Mouse (Mus musculus): Measurements from ENCODE around the gene Fgfr2. TPM values are rescaled to one million over a fixed set of nuclear protein-coding genes. Genes with fewer than 3 reads are reported as not detected.

The Fgfr2 gene
- polyA plus RNA-seq, 1 experiment from 2014 or later, result 92.5 TPM

GRCm38 (mm10) chr7:132373594-132374378 lies 749.4 kb downstream of the Fgfr2 start:
- no peaks in the 10 kb centered on the region for H3K9me3 ChIP-seq
- peaks cover 40% of the 10 kb centered on the region for H3K4me1 ChIP-seq (replicated peaks)
- no peaks in the 10 kb centered on the region for H3K36me3 ChIP-seq
- no peaks in the 10 kb centered on the region; the same call in 1 of the 2 replicates for H3K27me3 ChIP-seq (ENCODE audit: insufficient read depth, poor library complexity, severe bottlenecking)
- peak overlapping the region; percentile 69 for H3K27ac ChIP-seq
- H3K4me3 ChIP-seq, result 0 out of 2 replicates have a peak overlapping the region, but pooled peaks have one; percentile 6
- peak; percentile 44 for DNase-seq (ENCODE audit: low spot score)
- 64% methylated on average over 10 of the region's 10 CpGs for WGBS

GRCm38 (mm10) chr7:132372752-132373513 lies 750.2 kb downstream of the Fgfr2 start:
- Histone ChIP-seq H3K36me3 (no peaks in the 10 kb centered on the region), H3K27ac (peak overlapping the region; percentile 69), H3K27me3 (ENCODE audit: insufficient read depth, poor library complexity, severe bottlenecking) (no peaks in the 10 kb centered on the region; the same call in 1 of the 2 replicates), H3K9me3 (no peaks in the 10 kb centered on the region), H3K4me1 (replicated peaks) (peaks cover 40% of the 10 kb centered on the region), H3K4me3 (no peak overlapping the region)
- DNase-seq (ENCODE audit: low spot score), result peak; percentile 27
- WGBS, result 42% methylated on average over 17 of the region's 17 CpGs

- H3K4me1 ChIP-seq (replicated peaks), result peaks cover 40% of the 10 kb centered on the region
- no peaks in the 10 kb centered on the region for H3K9me3 ChIP-seq
- H3K27ac ChIP-seq, result peak overlapping the region; percentile 56; the same call in 1 of the 2 replicates
- WGBS, result 80% methylated on average over 1 of the region's 1 CpGs
- H3K36me3 ChIP-seq, result no peaks in the 10 kb centered on the region
- no peaks in the 10 kb centered on the region; the same call in 1 of the 2 replicates for H3K27me3 ChIP-seq (ENCODE audit: insufficient read depth, poor library complexity, severe bottlenecking)
- no peak for DNase-seq (ENCODE audit: low spot score)
- no peak overlapping the region for H3K4me3 ChIP-seq
Observed at GRCm38 (mm10) chr7:132371832-132372231, 751.3 kb downstream of the Fgfr2 start.

- no peak overlapping the region for H3K4me3 ChIP-seq
- H3K36me3 ChIP-seq, result no peaks in the 10 kb centered on the region
- H3K4me1 ChIP-seq (replicated peaks), result peaks cover 45% of the 10 kb centered on the region
- no peak for DNase-seq (ENCODE audit: low spot score)
- peak overlapping the region; percentile 29; the same call in 1 of the 2 replicates for H3K27ac ChIP-seq
- 82% methylated on average over 2 of the region's 2 CpGs for WGBS
- no peaks in the 10 kb centered on the region for H3K27me3 ChIP-seq (ENCODE audit: insufficient read depth, poor library complexity, severe bottlenecking)
- no peaks in the 10 kb centered on the region for H3K9me3 ChIP-seq
Observed at GRCm38 (mm10) chr7:132369784-132370183, 753.4 kb downstream of the Fgfr2 start.

GRCm38 (mm10) chr7:132368859-132369258 lies 754.3 kb downstream of the Fgfr2 start:
- H3K9me3 ChIP-seq, result no peaks in the 10 kb centered on the region
- peak overlapping the region; percentile 25 for H3K27ac ChIP-seq
- H3K4me1 ChIP-seq (replicated peaks), result peaks cover 45% of the 10 kb centered on the region
- DNase-seq (ENCODE audit: low spot score), result no peak
- H3K27me3 ChIP-seq (ENCODE audit: insufficient read depth, poor library complexity, severe bottlenecking), result no peaks in the 10 kb centered on the region
- H3K36me3 ChIP-seq, result no peaks in the 10 kb centered on the region
- 81% methylated on average over 6 of the region's 6 CpGs for WGBS
- H3K4me3 ChIP-seq, result no peak overlapping the region

- Histone ChIP-seq H3K9me3 (no peaks in the 10 kb centered on the region), H3K27ac (no peak overlapping the region), H3K4me1 (replicated peaks) (peaks cover 33% of the 10 kb centered on the region), H3K4me3 (no peak overlapping the region), H3K36me3 (no peaks in the 10 kb centered on the region), H3K27me3 (ENCODE audit: insufficient read depth, poor library complexity, severe bottlenecking) (no peaks in the 10 kb centered on the region)
- 74% methylated on average over 3 of the region's 3 CpGs for WGBS
- no peak for DNase-seq (ENCODE audit: low spot score)
Observed at GRCm38 (mm10) chr7:132367344-132367743, 755.8 kb downstream of the Fgfr2 start.

GRCm38 (mm10) chr7:132365703-132366384 lies 757.3 kb downstream of the Fgfr2 start:
- Histone ChIP-seq H3K4me1 (replicated peaks) (peaks cover 30% of the 10 kb centered on the region), H3K27ac (no peak overlapping the region), H3K4me3 (no peak overlapping the region), H3K9me3 (no peaks in the 10 kb centered on the region), H3K27me3 (ENCODE audit: insufficient read depth, poor library complexity, severe bottlenecking) (peaks cover 1% of the 10 kb centered on the region; the same call in 1 of the 2 replicates), H3K36me3 (no peaks in the 10 kb centered on the region)
- no peak for DNase-seq (ENCODE audit: low spot score)
- WGBS, result 86% methylated on average over 5 of the region's 5 CpGs

- Histone ChIP-seq H3K4me3 (no peak overlapping the region), H3K9me3 (no peaks in the 10 kb centered on the region), H3K27me3 (ENCODE audit: insufficient read depth, poor library complexity, severe bottlenecking) (peaks cover 4% of the 10 kb centered on the region; the same call in 1 of the 2 replicates), H3K36me3 (no peaks in the 10 kb centered on the region), H3K4me1 (replicated peaks) (peaks cover 28% of the 10 kb centered on the region), H3K27ac (no peak overlapping the region)
- DNase-seq (ENCODE audit: low spot score), result no peak
- 81% methylated on average over 5 of the region's 5 CpGs for WGBS
Observed at GRCm38 (mm10) chr7:132365111-132365510, 758.0 kb downstream of the Fgfr2 start.

GRCm38 (mm10) chr7:132364506-132364905 lies 758.6 kb downstream of the Fgfr2 start:
- Histone ChIP-seq H3K4me3 (no peak overlapping the region), H3K9me3 (no peaks in the 10 kb centered on the region), H3K4me1 (replicated peaks) (peaks cover 30% of the 10 kb centered on the region), H3K27me3 (ENCODE audit: insufficient read depth, poor library complexity, severe bottlenecking) (peaks cover 4% of the 10 kb centered on the region; the same call in 1 of the 2 replicates), H3K36me3 (no peaks in the 10 kb centered on the region), H3K27ac (peak overlapping the region; percentile 46; the same call in 1 of the 2 replicates)
- WGBS, result 58% methylated on average over 5 of the region's 5 CpGs
- DNase-seq (ENCODE audit: low spot score), result no peak

GRCm38 (mm10) chr7:132360336-132360735 lies 762.8 kb downstream of the Fgfr2 start:
- no peak overlapping the region for H3K27ac ChIP-seq
- 73% methylated on average over 4 of the region's 4 CpGs for whole genome bisulfite sequencing
- peaks cover 54% of the 10 kb centered on the region for H3K4me1 ChIP-seq (replicated peaks)
- no peak for DNase-seq (ENCODE audit: low spot score)
- no peak overlapping the region for H3K4me3 ChIP-seq
- peaks cover 8% of the 10 kb centered on the region for H3K27me3 ChIP-seq (ENCODE audit: insufficient read depth, poor library complexity, severe bottlenecking)
- H3K9me3 ChIP-seq, result no peaks in the 10 kb centered on the region
- H3K36me3 ChIP-seq, result no peaks in the 10 kb centered on the region

- Histone ChIP-seq H3K36me3 (no peaks in the 10 kb centered on the region), H3K4me3 (no peak overlapping the region), H3K27me3 (ENCODE audit: insufficient read depth, poor library complexity, severe bottlenecking) (peaks cover 8% of the 10 kb centered on the region), H3K9me3 (no peaks in the 10 kb centered on the region), H3K4me1 (replicated peaks) (peaks cover 46% of the 10 kb centered on the region), H3K27ac (peak overlapping the region; percentile 30; the same call in 1 of the 2 replicates)
- no peak for DNase-seq (ENCODE audit: low spot score)
- WGBS, result 60% methylated on average over 4 of the region's 4 CpGs
Observed at GRCm38 (mm10) chr7:132358709-132359108, 764.4 kb downstream of the Fgfr2 start.

- Histone ChIP-seq H3K4me3 (no peak overlapping the region), H3K27ac (no peak overlapping the region; the same call in 1 of the 2 replicates), H3K36me3 (no peaks in the 10 kb centered on the region), H3K9me3 (no peaks in the 10 kb centered on the region), H3K27me3 (ENCODE audit: insufficient read depth, poor library complexity, severe bottlenecking) (peaks cover 8% of the 10 kb centered on the region), H3K4me1 (replicated peaks) (peaks cover 49% of the 10 kb centered on the region)
- WGBS, result 57% methylated on average over 3 of the region's 3 CpGs
- no peak for DNase-seq (ENCODE audit: low spot score)
Observed at GRCm38 (mm10) chr7:132358250-132358649, 764.9 kb downstream of the Fgfr2 start.

All from hindbrain, embryonic 10.5 days (tissue).